ENCODE assay signal across 8 mouse cellular contexts in genomic region chr17:32113255-32113522, GRCm38 (mm10). TPM values are rescaled to one million over a fixed set of nuclear protein-coding genes. Genes with fewer than 3 reads are reported as not detected.
DNase-seq lines count a peak whose midpoint lies in the region; ATAC-seq lines count a peak whose summit lies in the region.

No protein-coding gene starts in this region.

- H3K36me3 ChIP-seq in lung, embryonic 15.5 days, result no peaks in the 10 kb centered on the region
- H3K36me3 ChIP-seq in forebrain, embryonic 12.5 days (replicated peaks), result no peaks in the 10 kb centered on the region
- peaks cover 6% of the 10 kb centered on the region; the same call in 1 of the 2 replicates for H3K36me3 ChIP-seq in liver, embryonic 12.5 days
- H3K36me3 ChIP-seq in stomach, embryonic 16.5 days (ENCODE audit: control insufficient read depth, insufficient read depth, low read length), result no peaks in the 10 kb centered on the region

- WGBS in lung, embryonic 15.5 days, result 17% methylated on average over 8 of the region's 8 CpGs
- 4% methylated on average over 8 of the region's 8 CpGs for whole genome bisulfite sequencing in forebrain, embryonic 12.5 days
- 10% methylated on average over 8 of the region's 8 CpGs for WGBS in liver, embryonic 12.5 days (ENCODE audit: insufficient replicate concordance)
- WGBS in stomach, embryonic 16.5 days, result 22% methylated on average over 8 of the region's 8 CpGs

- peak overlapping the region; percentile 42; the same call in 1 of the 2 replicates for H3K9ac ChIP-seq in lung, embryonic 15.5 days
- no peak overlapping the region for H3K9ac ChIP-seq in forebrain, embryonic 12.5 days
- H3K9ac ChIP-seq in liver, embryonic 12.5 days, result peak overlapping the region; percentile 81
- peak overlapping the region; percentile 64; the same call in 1 of the 2 replicates for H3K9ac ChIP-seq in stomach, embryonic 16.5 days (ENCODE audit: low read length)

- peaks cover 35% of the 10 kb centered on the region for H3K4me1 ChIP-seq in lung, embryonic 15.5 days
- peaks cover 17% of the 10 kb centered on the region for H3K4me1 ChIP-seq in forebrain, embryonic 12.5 days
- peaks cover 98% of the 10 kb centered on the region for H3K4me1 ChIP-seq in liver, embryonic 12.5 days
- H3K4me1 ChIP-seq in stomach, embryonic 16.5 days (ENCODE audit: control insufficient read depth, insufficient read depth, low read length), result peaks cover 21% of the 10 kb centered on the region

- DNase-seq in lung, postnatal 10 days, result no peak
- DNase-seq in left cerebral cortex, postnatal 36 days (ENCODE audit: low spot score in 2 of 2), result no peak
- DNase-seq in T-cell, adult 2 months (ENCODE audit: low spot score), result no peak
- no peak for DNase-seq in thymus, postnatal 36 days

- no peak overlapping the region for H3K27ac ChIP-seq in lung, embryonic 15.5 days
- no peak overlapping the region for H3K27ac ChIP-seq in forebrain, embryonic 12.5 days
- H3K27ac ChIP-seq in liver, embryonic 12.5 days, result peak overlapping the region; percentile 95
- H3K27ac ChIP-seq in stomach, embryonic 16.5 days (ENCODE audit: low read length), result no peak overlapping the region

- no peaks in the 10 kb centered on the region for H3K9me3 ChIP-seq in lung, embryonic 15.5 days
- H3K9me3 ChIP-seq in forebrain, embryonic 12.5 days, result no peaks in the 10 kb centered on the region
- H3K9me3 ChIP-seq in liver, embryonic 12.5 days (replicated peaks), result no peaks in the 10 kb centered on the region
- H3K9me3 ChIP-seq in stomach, embryonic 16.5 days (replicated peaks; ENCODE audit: control insufficient read depth, low read length), result no peaks in the 10 kb centered on the region

- peaks cover 18% of the 10 kb centered on the region for H3K27me3 ChIP-seq in lung, embryonic 15.5 days
- H3K27me3 ChIP-seq in forebrain, embryonic 12.5 days, result peaks cover 43% of the 10 kb centered on the region
- no peaks in the 10 kb centered on the region for H3K27me3 ChIP-seq in liver, embryonic 12.5 days (replicated peaks)
- no peaks in the 10 kb centered on the region for H3K27me3 ChIP-seq in stomach, embryonic 16.5 days (ENCODE audit: control insufficient read depth, insufficient read depth, low read length)

- H3K4me3 ChIP-seq in lung, embryonic 15.5 days, result peak overlapping the region; percentile 46
- H3K4me3 ChIP-seq in forebrain, embryonic 12.5 days (replicated peaks), result peak overlapping the region; percentile 46
- H3K4me3 ChIP-seq in liver, embryonic 12.5 days, result peak overlapping the region; percentile 71
- peak overlapping the region; percentile 50 for H3K4me3 ChIP-seq in stomach, embryonic 16.5 days (replicated peaks; ENCODE audit: low read length)

- intact Hi-C loops in left cerebral cortex, postnatal 36 days (cut with DNase I), result no loop called here

- H3K4me2 ChIP-seq in lung, embryonic 15.5 days, result peak overlapping the region; percentile 95
- H3K4me2 ChIP-seq in forebrain, embryonic 12.5 days, result peak overlapping the region; percentile 90
- H3K4me2 ChIP-seq in liver, embryonic 12.5 days, result peak overlapping the region; percentile 97
- H3K4me2 ChIP-seq in stomach, embryonic 16.5 days (ENCODE audit: low read depth, low read length), result peak overlapping the region; percentile 85

- ATAC-seq in lung, embryonic 15.5 days (ENCODE audit: borderline replicate concordance, extremely low read depth, low FRiP score, low TSS enrichment), result no peak
- no peak for ATAC-seq in forebrain, embryonic 12.5 days (ENCODE audit: low FRiP score)
- peak; percentile 36 for ATAC-seq in liver, embryonic 12.5 days
- ATAC-seq in stomach, embryonic 16.5 days (ENCODE audit: insufficient read depth, low FRiP score), result no peak

RNA-seq across cellular contexts. Expression of gene Notch3, which starts 53.5 kb away (rescaled TPM):
- 18.2 and 19.8 TPM in 2 replicates for polyA plus RNA-seq in lung, embryonic 15.5 days (2015; fragmentation: Nextera tagmentation; extraction: Ambion mirVana)
- polyA plus RNA-seq in forebrain, embryonic 12.5 days (2016; fragmentation: Nextera tagmentation; extraction: Ambion mirVana), result 21.4 and 24.4 TPM in 2 replicates
- 1.7 and 2.3 TPM in 2 replicates for polyA plus RNA-seq in liver, embryonic 12.5 days (2016; fragmentation: Nextera tagmentation; extraction: Ambion mirVana)
- polyA plus RNA-seq in stomach, embryonic 16.5 days (2015; fragmentation: Nextera tagmentation; extraction: Ambion mirVana), result 12.1 and 14.5 TPM in 2 replicates
- total RNA-seq in left cerebral cortex, postnatal 36 days (2021), result 10 to 100 TPM in 1 of 2 experiments, 1 to 10 TPM in 1; 7.7 to 10.8 TPM
